Mouse (Mus musculus) kidney, adult 2 months (tissue): Measurements from ENCODE around the gene Samd4b.

ENCODE experiments used
- CTCF ChIP-seq: fragments of 200-500 bp; conservative IDR thresholded peaks from 2 replicates; pipeline ENCODE4 v1.5.1; 2011; ENCODE audit warnings: low read depth, mild to moderate bottlenecking, control low read depth, low read length, moderate library complexity, mixed read lengths; ENCODE audit not compliant: insufficient read depth, insufficient read length
- POLR2A ChIP-seq: fragments of 200-500 bp; IDR thresholded peaks from one replicate; pipeline ENCODE4 v1.6.1; 2011; ENCODE audit warnings: low read depth, low read length, control low read depth

DNA sequence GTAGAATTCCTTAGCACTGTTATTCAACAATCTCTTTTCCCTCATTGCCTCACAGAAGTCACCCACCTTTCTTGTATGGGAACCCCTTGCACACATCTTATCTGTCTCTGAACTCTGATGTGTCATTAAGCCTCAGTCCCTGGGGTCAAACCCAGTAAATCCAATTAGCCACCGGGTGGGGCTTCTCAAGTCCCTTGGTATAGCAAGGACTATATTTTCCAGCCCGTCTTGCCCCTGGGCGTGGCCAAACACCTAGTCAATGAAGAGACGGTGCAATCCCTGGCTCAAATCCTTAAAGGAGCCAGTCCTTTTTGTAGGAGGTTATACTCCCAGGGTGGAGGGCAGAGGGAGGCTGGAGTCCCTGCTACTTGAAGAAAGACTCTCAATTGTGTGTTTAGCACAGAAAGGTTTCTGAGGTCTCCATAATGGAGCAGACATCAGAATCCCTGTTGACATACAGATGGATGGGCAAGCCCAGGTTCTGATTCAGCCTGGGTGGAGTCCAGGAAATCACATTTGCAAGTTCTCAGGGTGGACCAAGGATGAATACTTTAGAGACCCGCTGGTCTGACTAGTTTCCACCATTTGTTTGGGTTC is 41.9 kb downstream of the Samd4b start:
- no peak for TF ChIP-seq CTCF
- TF ChIP-seq POLR2A: no peak
